Mouse (Mus musculus) T-cell, adult 2 months (primary cell): ENCODE measurements around the gene Gm49721.
"Not testable (repeated sequence)": the region's sequence is repeated elsewhere in the genome, so short reads cannot be mapped to it uniquely, and the experiment has no call there.

Experiments
- DNase-seq: peaks from one replicate; pipeline ENCODE4 v3.0.0; 2022; ENCODE audit warnings: low spot score

The Gm49721 gene

DNA sequence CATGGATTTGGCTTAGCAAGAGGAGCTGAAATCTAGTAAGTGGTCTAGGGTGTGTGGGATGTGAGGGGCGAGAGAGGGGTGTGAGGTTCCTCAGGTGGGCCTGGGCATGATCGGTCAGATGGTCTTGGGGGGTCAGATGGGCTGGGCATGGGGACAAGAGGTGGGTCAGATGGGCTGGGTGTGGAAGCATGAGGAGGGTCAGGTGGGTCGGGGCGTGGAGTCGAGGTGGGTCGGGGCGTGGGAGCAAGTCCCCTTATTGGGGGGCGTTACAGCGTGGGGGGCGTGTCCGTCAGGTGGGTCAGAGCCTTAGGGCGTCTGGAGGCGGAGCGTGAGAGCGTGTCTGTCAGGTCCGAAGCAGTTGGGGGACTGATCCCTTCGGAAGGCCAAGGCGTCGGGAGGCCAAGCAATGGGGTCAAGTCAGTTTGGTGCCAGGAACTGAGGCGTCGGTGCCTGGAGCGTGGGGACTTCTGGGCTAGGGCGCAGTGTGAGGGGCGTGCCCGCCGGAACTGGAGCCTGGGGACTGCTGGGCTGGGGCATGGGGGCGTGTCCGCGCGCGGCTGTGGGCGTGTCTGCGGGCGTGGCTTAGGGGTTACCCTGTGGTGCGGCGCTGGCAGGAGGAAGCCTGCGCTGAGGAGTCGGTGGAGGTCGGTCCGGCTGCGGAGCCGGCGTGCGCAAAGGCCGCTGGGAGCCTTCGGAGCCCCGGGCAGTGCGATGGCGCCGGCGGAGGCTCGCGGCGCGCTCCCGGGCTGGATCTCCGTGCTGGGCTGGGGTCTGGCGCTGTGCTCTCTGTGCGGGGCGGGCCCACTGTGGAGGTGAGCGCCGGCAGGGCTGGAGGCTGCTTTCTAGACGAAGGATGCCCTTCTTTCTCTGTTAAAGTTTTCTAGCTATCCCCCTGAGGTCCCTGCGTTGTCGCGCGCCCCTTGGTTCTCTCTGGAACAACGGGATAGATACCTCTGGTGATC, at the start of gene Gm49721:
Gm49721 (plus strand) TSS at position 618 of the 962 bp plus-strand sequence.
- DNase-seq: peak; percentile 78

GRCm38 (mm10) chr17:6931625-6932024, 47.1 kb upstream of the Gm49721 start:
- DNase-seq: not testable (repeated sequence)

- DNase-seq: not testable (repeated sequence)
Observed at GRCm38 (mm10) chr17:6942560-6942959, 36.1 kb upstream of the Gm49721 start.

DNA sequence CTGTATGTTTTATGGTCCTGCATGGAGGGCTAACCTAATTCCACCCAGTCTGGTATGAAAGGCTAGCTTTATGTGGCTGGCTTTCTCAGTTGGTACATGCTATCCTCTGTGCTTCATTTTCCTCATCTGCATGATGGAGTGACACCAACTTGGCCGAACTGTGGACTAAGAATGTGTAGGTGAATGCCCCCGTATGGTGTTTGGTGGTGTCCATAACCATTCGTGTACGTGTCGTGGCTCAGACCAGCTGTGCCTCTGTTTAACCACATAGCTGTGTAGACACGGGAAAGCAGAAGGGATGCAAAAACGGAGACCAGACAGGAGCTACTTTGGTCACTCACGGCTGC, 31.1 kb upstream of the Gm49721 start:
- DNase-seq: not testable (repeated sequence)

DNA sequence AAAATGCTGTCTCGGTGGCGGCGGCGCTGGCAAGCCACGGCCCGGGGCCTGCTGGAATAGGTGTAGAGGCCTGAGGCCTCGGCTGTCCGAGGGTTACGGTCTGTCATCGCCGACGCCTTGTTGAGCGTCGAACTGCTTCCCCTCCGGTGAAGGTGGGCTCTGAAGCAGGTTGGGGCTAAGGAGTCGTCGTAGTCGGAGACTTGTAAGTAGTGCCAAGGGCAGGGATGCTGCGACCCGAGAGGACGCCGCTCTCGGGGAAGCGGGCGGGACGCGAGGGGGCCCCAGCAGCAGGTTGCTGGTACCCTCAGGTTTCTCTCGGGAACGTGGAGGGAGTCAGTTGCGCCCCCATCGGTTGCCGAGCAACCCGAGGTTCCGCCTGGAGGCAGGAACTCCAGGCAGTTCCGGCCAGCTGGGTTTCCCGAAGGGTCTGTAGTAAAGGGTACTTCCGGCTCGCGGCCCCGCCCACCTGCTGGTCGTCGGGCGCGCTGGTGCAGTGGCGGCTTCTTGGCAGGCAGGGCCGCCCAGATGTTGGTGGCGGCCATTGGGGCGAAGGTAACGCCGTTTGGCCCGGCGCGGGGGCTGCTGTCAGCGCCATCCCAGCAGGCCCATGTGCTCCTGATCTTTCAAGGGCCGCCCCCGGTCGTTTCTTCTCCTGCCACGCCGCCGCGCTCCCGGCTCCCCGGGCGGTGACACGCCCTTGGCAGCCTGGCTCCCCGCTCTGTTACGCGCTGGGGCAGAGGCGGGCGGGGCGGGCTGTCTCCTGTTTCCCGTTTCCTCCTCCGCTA, 30.5 kb upstream of the Gm49721 start, which contains the start of gene Rsph3b:
Rsph3b (minus strand) TSS at position 699 of the 785 bp plus-strand sequence.
- DNase-seq: peak; percentile 67

DNA sequence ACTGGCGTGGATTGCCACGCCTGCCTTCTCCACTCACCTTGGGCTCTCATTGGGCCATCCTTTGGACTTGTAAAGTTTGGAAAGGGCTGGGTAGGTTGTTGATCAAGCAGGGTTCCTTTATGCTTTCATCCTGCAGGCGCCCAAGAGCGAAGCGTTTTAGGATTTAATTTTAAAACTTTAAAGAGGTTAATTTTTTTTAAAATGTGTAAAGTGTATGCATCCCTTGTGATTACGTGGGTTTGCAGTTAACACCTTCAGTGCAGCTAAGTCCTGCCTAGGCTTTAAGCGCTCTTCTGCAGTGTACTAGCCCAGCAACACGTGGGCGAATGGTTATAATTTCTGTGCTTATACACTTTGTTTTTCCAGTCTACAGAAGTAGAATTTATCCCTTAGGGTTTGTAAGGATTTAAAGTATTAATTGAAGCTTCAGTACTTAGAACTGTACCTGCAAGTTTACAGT, 29.9 kb upstream of the Gm49721 start:
- DNase-seq: not testable (repeated sequence)

DNA sequence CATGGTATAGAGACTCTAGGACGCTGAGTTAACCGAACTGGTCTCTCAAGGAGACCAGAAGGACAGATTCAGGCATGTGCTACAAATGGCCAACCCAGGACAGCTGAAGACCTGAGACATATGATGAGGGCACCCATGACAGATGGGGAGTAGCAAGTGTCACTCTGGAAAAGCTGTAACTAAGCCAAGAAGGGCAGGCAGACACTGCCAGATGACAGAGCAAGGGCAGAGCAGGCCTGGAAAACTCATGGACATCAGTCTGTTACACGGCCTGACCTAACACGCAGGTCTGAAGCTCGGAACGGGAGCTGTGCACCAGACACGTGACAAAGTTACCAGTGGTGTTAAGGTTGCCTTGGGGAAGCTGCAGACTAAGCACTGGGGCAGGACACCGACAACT, 19.8 kb upstream of the Gm49721 start:
- not testable (repeated sequence) for DNase-seq

DNA sequence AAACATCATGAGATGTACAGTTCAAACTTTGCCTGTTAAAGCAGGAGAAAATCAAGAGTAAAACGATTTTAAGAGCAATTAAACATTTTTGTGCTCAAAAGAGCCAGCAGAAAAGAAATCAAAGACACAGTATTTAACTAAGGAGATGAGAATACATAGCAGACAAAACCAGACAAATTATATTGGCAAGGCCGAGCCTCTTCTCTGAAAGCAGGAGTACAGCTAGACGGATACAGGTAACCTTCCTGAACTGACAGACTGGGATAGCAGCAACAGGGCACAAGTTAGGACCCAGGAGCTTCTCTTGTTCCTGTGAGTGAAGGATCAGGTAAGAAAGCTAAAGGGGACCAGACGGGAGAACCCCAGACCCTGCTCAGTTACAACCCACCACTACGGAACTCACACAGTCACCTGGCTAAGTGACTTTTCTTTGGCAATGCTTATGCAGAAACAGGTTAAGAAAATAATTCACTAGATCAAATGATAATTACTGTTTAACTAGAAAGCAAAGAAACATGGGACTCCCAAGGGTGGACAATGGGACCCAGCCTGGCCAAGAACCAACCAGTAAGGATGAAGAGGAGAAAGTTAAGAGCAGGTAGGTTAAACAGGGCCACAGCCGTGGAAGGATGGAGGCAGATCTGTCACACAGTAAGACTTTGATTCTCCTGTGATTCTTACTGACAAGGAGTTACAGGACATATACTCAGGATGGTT, 19.0 kb upstream of the Gm49721 start:
- DNase-seq: not testable (repeated sequence)

GRCm38 (mm10) chr17:6960349-6960748, 18.4 kb upstream of the Gm49721 start:
- not testable (repeated sequence) for DNase-seq

GRCm38 (mm10) chr17:6960776-6961175, 17.9 kb upstream of the Gm49721 start, which contains the start of gene Tagap1:
Gene Tagap1, minus strand, starts transcription at chr17:6961156.
- DNase-seq: peak; percentile 45

DNA sequence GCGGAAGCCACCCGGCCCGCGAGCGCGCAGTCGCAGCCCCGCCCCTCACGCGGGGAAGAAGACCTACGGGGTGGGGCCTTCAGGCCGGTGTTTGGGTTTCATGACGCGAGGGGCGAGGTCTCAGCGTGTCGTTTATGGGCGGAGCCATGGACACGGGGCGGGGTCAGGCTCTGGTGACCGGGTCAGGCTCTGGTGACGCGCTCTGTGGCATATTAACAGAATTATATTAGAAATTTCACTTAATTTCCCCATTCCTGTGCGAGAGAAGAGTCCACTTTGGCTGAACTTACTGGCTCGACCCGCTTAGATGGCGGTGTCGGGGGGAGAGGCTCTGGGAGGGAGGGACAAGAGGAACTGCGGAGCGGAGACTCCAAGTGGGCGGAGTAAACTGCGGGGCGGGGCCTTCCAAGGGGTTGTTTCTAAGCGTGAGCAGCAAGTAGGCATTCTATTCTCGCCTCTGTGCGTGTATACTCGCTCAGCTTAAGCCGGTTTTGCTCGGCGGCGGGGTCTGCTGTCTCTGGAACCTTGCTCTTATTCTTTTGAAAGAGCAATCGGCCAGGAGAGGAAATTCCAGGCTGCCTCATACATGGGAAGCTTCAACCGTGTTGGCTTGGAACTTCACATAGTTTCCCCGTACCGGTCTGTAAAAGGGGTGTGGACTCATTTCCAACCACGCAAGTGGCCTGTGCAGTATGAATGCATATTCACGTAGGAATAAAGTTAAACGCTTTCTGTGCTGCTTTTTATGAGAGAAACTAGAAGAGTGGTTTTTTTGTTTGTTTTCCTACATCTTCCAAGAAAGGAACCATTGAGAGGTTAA, 17.3 kb upstream of the Gm49721 start:
- DNase-seq: peak; percentile 49

DNA sequence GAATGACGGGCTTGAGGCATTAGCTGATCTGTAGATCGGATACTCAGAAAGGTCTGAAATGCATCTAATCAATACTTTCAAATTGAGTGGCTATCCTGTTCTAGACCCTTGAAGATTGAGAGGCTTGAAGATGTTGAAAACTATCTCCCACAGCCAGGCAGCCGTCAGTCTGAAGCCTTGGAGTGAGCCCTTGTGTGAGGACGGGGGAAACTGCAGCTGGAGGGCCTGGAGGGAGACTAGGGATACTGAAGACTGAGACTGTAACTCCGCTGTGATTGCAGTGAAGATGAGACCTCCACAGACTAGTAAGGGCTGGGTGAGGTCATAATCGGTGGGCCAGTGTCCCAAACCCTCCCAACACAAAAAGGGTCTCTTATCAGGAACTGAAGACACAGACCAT, 16.4 kb upstream of the Gm49721 start:
- DNase-seq: not testable (repeated sequence)

GRCm38 (mm10) chr17:6962936-6963335, 15.8 kb upstream of the Gm49721 start:
- DNase-seq: not testable (repeated sequence)

DNA sequence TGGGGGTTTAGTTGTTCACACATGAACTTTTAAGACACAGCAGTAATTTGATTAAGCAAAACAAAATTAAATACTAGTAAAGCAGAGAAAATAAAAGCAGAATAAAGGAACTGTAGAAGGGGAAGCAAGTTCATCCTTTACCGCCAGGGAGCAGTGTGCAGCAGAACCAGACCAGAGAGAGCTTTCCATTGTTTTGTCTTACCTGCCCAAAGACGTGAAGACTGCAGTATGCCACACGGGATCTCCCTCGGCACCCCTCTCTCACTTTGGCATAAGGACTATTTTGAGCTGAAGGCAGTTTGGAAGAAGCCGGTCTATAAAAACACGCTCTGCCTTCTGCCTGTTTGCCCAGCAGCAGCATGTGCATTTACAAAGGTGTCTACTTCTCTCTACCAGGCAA, 13.3 kb upstream of the Gm49721 start:
- DNase-seq: peak; percentile 28

GRCm38 (mm10) chr17:6967673-6968072, 11.0 kb upstream of the Gm49721 start:
- DNase-seq: not testable (repeated sequence)

- not testable (repeated sequence) for DNase-seq
Observed at GRCm38 (mm10) chr17:6970334-6970733, 8.4 kb upstream of the Gm49721 start, which contains the start of gene Rnaset2b. Gene Rnaset2b, plus strand, starts transcription at chr17:6970634.

GRCm38 (mm10) chr17:6971238-6971637, 7.5 kb upstream of the Gm49721 start:
- DNase-seq: not testable (repeated sequence)

DNA sequence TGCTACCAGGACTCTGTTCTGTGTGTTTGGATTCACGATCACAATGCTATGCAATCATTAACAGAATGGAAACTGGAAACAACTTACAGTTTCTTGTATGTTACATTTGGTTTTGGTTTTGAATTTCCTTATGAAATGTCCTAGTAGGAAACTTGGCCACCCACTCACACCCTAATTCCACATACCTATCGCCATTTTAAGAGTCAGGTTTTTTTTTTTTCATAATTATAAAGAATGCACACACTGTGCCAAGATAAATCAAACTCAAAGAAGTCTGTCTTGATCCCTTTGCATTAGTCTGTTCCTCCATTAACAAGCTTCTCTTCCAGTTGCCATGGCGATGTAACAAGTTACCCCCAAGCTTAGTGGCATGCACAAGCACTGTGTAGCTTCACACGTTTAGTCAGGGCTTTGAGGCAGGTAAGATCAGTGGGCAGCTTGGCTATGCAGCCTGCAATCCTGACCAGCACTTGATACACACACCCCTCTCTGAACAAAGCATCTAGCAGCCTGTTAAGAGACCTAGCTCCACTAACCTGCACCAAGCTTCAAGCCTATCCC, 5.8 kb upstream of the Gm49721 start:
- not testable (repeated sequence) for DNase-seq

DNA sequence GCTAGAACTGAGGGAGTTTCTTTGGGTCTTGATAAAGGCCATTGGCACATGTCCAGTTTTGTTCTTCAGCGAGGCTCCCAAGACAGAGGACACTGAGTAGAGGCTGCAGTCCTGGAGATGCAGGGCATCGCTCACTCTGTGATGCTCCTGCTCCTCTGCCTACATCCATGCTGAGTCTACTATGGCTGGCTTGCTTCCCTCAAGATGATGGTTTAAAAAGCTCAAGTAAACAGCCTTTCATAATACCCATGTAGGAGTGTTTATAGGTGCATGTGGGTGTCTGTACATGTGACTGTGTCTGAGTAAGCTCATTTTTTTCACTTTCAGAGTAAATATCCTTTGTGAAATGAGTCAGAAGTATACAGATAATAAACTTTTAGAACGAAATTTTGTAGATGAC, 3.7 kb upstream of the Gm49721 start:
- not testable (repeated sequence) for DNase-seq

GRCm38 (mm10) chr17:6979380-6979779, 676 bp downstream of the Gm49721 start:
- DNase-seq: not testable (repeated sequence)
